Mouse (Mus musculus): ENCODE results near the gene Pik3r1. TPM values are rescaled to one million over a fixed set of nuclear protein-coding genes. Genes with fewer than 3 reads are reported as not detected.
A peak's percentile ranks its signal among the peaks of the same experiment; 100 is the strongest.

Pik3r1 gene
- polyA plus RNA-seq, 1 experiment from 2014 or later, result 18.0 TPM

DNA sequence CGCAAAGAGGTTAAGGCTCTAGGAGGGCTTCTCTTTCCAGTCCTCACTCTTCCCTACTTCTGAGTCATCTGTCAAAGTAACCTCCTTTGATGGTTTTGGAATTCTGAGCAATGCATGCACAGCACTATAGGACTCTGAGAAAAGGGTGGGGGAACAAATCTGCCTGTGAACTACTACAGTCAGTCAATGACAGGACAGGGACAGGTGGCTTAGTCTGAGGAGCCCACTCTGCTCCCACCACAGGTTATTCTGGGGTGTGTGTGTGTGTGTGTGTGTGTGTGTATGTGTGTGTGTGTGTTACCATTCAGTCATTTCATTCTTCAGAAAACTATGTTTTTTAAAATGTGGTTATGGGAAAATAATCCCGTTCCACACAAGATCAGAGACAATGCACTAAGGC is 46.9 kb downstream of the Pik3r1 start:
- no peaks in the 10 kb centered on the region for H3K36me3 ChIP-seq
- no peaks in the 10 kb centered on the region for H3K27me3 ChIP-seq
- WGBS (ENCODE audit: insufficient replicate concordance), result 71% methylated on average over 1 of the region's 2 CpGs
- no peaks in the 10 kb centered on the region for H3K9me3 ChIP-seq (replicated peaks)
- H3K27ac ChIP-seq, result no peak overlapping the region
- no peak overlapping the region for H3K4me3 ChIP-seq (replicated peaks)
- ATAC-seq (ENCODE audit: low read depth), result no peak
- peaks cover 20% of the 10 kb centered on the region for H3K4me1 ChIP-seq (replicated peaks)
- no peak overlapping the region for H3K9ac ChIP-seq
- DNase-seq, result no peak
- H3K4me2 ChIP-seq, result no peak overlapping the region

GRCm38 (mm10) chr13:101719312-101719870 is 48.6 kb downstream of the Pik3r1 start:
- Histone ChIP-seq H3K9me3 (replicated peaks) (no peaks in the 10 kb centered on the region), H3K27ac (no peak overlapping the region; the same call in 1 of the 2 replicates), H3K4me2 (peak overlapping the region; percentile 57), H3K9ac (peak overlapping the region; percentile 33; the same call in 1 of the 2 replicates), H3K4me1 (replicated peaks) (peaks cover 20% of the 10 kb centered on the region), H3K4me3 (replicated peaks) (peak overlapping the region; percentile 28), H3K27me3 (no peaks in the 10 kb centered on the region), H3K36me3 (no peaks in the 10 kb centered on the region)
- ATAC-seq (ENCODE audit: low read depth) (peak; percentile 52), DNase-seq (peak; percentile 44)
- 6% methylated on average over 11 of the region's 11 CpGs for WGBS (ENCODE audit: insufficient replicate concordance)

GRCm38 (mm10) chr13:101718744-101719143 is 49.3 kb downstream of the Pik3r1 start:
- Histone ChIP-seq H3K36me3 (no peaks in the 10 kb centered on the region), H3K27me3 (no peaks in the 10 kb centered on the region), H3K4me1 (replicated peaks) (peaks cover 17% of the 10 kb centered on the region), H3K9ac (peak overlapping the region; percentile 33; the same call in 1 of the 2 replicates), H3K4me2 (peak overlapping the region; percentile 57), H3K4me3 (replicated peaks) (no peak overlapping the region), H3K27ac (no peak overlapping the region; the same call in 1 of the 2 replicates), H3K9me3 (replicated peaks) (no peaks in the 10 kb centered on the region)
- DNase-seq (no peak), ATAC-seq (ENCODE audit: low read depth) (no peak)
- WGBS (ENCODE audit: insufficient replicate concordance), result 60% methylated on average over 7 of the region's 7 CpGs

DNA sequence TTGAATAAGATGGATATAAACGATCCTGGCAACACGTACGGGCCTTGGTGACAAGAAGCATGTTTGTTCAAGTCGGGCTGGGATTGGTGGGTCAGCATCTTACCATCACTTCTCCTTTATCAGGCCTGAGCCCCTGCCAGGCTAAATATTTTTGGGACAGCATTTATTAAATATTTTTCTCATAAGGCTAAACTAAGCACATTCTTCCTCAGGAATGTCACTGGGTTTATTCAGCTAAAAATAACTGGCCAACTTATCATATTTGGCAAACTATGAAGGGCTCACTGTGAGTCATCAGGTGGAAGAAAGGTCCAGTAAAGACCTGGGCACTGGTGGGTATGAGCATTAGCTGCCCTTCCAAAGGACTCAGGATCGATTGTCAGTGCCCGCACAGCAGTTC is 50.2 kb downstream of the Pik3r1 start:
- H3K9me3 ChIP-seq (replicated peaks), result no peaks in the 10 kb centered on the region
- no peak overlapping the region for H3K9ac ChIP-seq
- no peak overlapping the region for H3K27ac ChIP-seq
- WGBS (ENCODE audit: insufficient replicate concordance), result 81% methylated on average over 6 of the region's 6 CpGs
- no peak overlapping the region for H3K4me2 ChIP-seq
- ATAC-seq (ENCODE audit: low read depth) (no peak), DNase-seq (no peak)
- no peaks in the 10 kb centered on the region for H3K27me3 ChIP-seq
- no peaks in the 10 kb centered on the region for H3K36me3 ChIP-seq
- no peak overlapping the region for H3K4me3 ChIP-seq (replicated peaks)
- peaks cover 17% of the 10 kb centered on the region for H3K4me1 ChIP-seq (replicated peaks)

- Histone ChIP-seq H3K9me3 (replicated peaks) (no peaks in the 10 kb centered on the region), H3K4me3 (replicated peaks) (no peak overlapping the region), H3K4me1 (replicated peaks) (peaks cover under 1% of the 10 kb centered on the region; the same call in 1 of the 2 replicates), H3K9ac (no peak overlapping the region), H3K4me2 (no peak overlapping the region), H3K36me3 (0 out of 2 replicates have a peak, but pooled peaks cover 1% of the 10 kb centered on the region), H3K27me3 (no peaks in the 10 kb centered on the region), H3K27ac (no peak overlapping the region)
- no peak for DNase-seq
- ATAC-seq (ENCODE audit: low read depth), result no peak
- 79% methylated on average over 12 of the region's 12 CpGs for WGBS (ENCODE audit: insufficient replicate concordance)
Observed at GRCm38 (mm10) chr13:101713429-101714088, 54.5 kb downstream of the Pik3r1 start.

DNA sequence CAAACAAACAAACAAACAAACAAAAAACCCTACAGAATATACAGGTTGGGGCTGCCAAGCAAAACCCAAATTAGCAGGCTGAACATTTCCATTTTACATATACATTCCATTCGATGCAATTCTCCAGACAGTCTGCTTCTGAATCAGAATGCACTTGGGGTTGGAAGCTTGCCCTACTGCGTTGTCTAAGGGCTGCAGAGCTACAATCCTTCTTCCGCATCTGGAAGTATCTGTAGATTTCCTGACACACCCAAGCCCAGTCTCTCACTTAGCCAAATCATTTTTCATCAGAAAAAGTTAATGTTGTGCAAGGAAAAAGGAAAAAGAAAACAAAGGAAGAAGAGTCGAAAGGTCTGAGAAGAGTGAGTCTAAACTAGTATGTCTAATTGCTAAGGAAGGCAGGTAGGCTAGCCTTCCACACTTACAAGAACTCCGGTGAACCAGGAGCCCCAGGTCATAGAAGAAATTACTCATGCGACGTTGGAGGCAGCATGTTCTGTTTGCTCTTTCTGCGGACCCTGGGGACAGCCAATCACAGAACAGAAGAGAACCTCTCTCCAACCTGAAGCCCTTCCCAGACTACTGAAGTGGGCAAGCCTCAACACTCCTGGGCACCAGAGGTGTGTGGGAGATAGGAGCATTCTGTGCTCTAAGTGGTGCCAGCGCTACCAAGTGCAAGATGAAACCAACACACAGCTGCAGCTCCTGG is 55.1 kb downstream of the Pik3r1 start:
- ATAC-seq (ENCODE audit: low read depth) (no peak), DNase-seq (no peak)
- H3K27me3 ChIP-seq, result no peaks in the 10 kb centered on the region
- H3K36me3 ChIP-seq, result peaks cover 8% of the 10 kb centered on the region; the same call in 1 of the 2 replicates
- no peak overlapping the region for H3K4me3 ChIP-seq (replicated peaks)
- H3K9me3 ChIP-seq (replicated peaks), result no peaks in the 10 kb centered on the region
- H3K27ac ChIP-seq, result no peak overlapping the region
- no peak overlapping the region for H3K4me2 ChIP-seq
- no peak overlapping the region for H3K9ac ChIP-seq
- WGBS (ENCODE audit: insufficient replicate concordance), result 74% methylated on average over 9 of the region's 9 CpGs
- H3K4me1 ChIP-seq (replicated peaks), result no peaks in the 10 kb centered on the region; the same call in 1 of the 2 replicates

DNA sequence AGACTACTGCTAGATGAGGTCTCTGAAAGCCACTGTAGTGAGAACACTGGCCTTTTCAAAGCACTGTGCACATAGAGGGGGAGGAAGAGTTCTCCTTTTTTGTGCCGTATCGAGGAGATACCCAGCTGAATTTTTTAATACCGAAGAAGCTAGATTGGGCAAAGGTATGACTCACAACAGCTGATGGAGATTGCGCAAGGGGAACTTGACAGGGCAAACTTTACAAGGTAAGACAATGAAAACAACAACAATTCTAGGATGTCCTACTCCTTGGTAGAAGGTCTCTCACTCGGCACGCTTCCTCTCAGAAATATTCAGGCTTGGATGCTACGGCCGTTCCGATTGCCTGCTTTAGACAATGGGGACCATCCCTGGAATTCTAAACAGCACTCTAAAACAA is 55.9 kb downstream of the Pik3r1 start:
- Histone ChIP-seq H3K36me3 (peaks cover 13% of the 10 kb centered on the region; the same call in 1 of the 2 replicates), H3K9me3 (replicated peaks) (no peaks in the 10 kb centered on the region), H3K4me1 (replicated peaks) (no peaks in the 10 kb centered on the region; the same call in 1 of the 2 replicates), H3K4me3 (replicated peaks) (no peak overlapping the region), H3K4me2 (no peak overlapping the region), H3K27me3 (no peaks in the 10 kb centered on the region), H3K27ac (no peak overlapping the region), H3K9ac (no peak overlapping the region)
- 88% methylated on average over 9 of the region's 9 CpGs for WGBS (ENCODE audit: insufficient replicate concordance)
- no peak for ATAC-seq (ENCODE audit: low read depth)
- no peak for DNase-seq

DNA sequence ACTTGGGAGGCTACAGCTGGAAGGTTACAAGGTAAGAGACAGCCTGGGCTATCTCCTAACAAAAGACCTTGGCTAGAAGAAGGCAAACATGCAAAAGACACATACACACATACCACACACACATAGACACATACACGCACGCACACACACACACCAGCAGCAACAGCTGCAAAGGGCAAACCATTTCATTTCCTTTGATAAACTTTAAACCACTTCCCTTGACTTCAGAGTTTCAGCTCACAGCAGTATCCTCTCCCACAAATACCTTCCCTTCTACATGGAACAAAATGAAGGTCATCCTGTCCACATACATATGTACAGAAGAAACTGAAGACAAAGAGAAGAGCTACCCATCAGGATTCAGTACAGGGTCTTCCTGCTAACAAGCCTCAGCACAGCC is 56.7 kb downstream of the Pik3r1 start:
- no peaks in the 10 kb centered on the region for H3K27me3 ChIP-seq
- H3K27ac ChIP-seq, result no peak overlapping the region
- ATAC-seq (ENCODE audit: low read depth) (no peak), DNase-seq (no peak)
- 67% methylated on average over 2 of the region's 2 CpGs for WGBS (ENCODE audit: insufficient replicate concordance)
- no peaks in the 10 kb centered on the region for H3K9me3 ChIP-seq (replicated peaks)
- H3K4me1 ChIP-seq (replicated peaks), result no peaks in the 10 kb centered on the region; the same call in 1 of the 2 replicates
- H3K4me2 ChIP-seq, result no peak overlapping the region
- no peak overlapping the region for H3K4me3 ChIP-seq (replicated peaks)
- no peak overlapping the region for H3K9ac ChIP-seq
- H3K36me3 ChIP-seq, result peaks cover 16% of the 10 kb centered on the region; the same call in 1 of the 2 replicates

GRCm38 (mm10) chr13:101709788-101710187 is 58.2 kb downstream of the Pik3r1 start:
- ATAC-seq (ENCODE audit: low read depth) (no peak), DNase-seq (no peak)
- Histone ChIP-seq H3K9me3 (replicated peaks) (no peaks in the 10 kb centered on the region), H3K27ac (no peak overlapping the region), H3K4me3 (replicated peaks) (no peak overlapping the region), H3K9ac (no peak overlapping the region), H3K4me2 (no peak overlapping the region), H3K4me1 (replicated peaks) (no peaks in the 10 kb centered on the region; the same call in 1 of the 2 replicates), H3K27me3 (no peaks in the 10 kb centered on the region), H3K36me3 (peaks cover 22% of the 10 kb centered on the region)
- 68% methylated on average over 3 of the region's 3 CpGs for WGBS (ENCODE audit: insufficient replicate concordance)

DNA sequence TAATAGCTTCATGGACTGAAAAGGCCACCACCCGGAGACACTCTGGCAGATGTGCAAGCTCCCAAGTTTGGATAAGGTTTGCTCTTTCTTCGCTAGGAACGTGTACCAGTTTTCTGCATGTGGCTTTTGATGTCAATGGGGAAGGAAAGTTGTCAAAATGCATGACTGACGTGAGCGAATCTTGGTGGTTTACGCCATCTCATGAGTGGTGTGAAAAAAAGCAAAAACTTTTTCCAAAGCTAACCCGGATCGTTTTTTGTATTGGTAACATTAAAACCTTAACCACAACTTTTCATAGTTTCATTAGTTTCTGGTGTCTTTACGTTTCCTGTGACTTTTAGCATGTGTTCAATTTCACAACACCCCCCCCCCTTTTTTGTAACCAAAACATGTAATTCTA is 60.8 kb downstream of the Pik3r1 start:
- no peak for DNase-seq
- H3K9ac ChIP-seq, result no peak overlapping the region
- no peak overlapping the region for H3K4me2 ChIP-seq
- H3K4me3 ChIP-seq (replicated peaks), result no peak overlapping the region
- no peaks in the 10 kb centered on the region; the same call in 1 of the 2 replicates for H3K4me1 ChIP-seq (replicated peaks)
- no peak for ATAC-seq (ENCODE audit: low read depth)
- no peaks in the 10 kb centered on the region for H3K27me3 ChIP-seq
- no peaks in the 10 kb centered on the region for H3K9me3 ChIP-seq (replicated peaks)
- H3K36me3 ChIP-seq, result peaks cover 25% of the 10 kb centered on the region
- 79% methylated on average over 9 of the region's 9 CpGs for WGBS (ENCODE audit: insufficient replicate concordance)
- no peak overlapping the region for H3K27ac ChIP-seq

DNA sequence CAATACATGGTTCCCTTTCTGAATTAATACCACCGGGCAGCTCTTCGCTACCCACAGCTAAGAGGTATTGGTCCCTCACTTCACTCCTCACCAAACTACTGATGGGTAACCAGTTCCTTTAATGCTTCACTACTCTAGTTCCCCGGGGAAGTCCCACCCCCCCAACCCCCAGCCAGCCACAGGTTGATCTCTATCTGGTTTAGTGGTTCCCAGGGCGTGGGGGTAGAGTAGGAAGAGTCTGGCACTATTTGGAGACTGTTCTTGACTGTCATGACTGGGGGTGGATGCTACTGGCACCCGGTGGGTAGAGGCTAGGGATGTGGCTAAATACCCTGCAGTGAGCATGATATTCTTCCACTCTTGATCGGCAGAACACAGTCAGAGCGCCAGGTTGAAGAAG is 61.6 kb downstream of the Pik3r1 start:
- no peak for ATAC-seq (ENCODE audit: low read depth)
- H3K9ac ChIP-seq, result no peak overlapping the region
- no peak overlapping the region for H3K27ac ChIP-seq
- H3K4me1 ChIP-seq (replicated peaks), result no peaks in the 10 kb centered on the region
- no peak overlapping the region for H3K4me3 ChIP-seq (replicated peaks)
- no peak for DNase-seq
- H3K36me3 ChIP-seq, result peaks cover 32% of the 10 kb centered on the region
- no peaks in the 10 kb centered on the region for H3K9me3 ChIP-seq (replicated peaks)
- 60% methylated on average over 7 of the region's 7 CpGs for WGBS (ENCODE audit: insufficient replicate concordance)
- no peaks in the 10 kb centered on the region for H3K27me3 ChIP-seq
- H3K4me2 ChIP-seq, result no peak overlapping the region

All from liver, embryonic 13.5 days (tissue).